Mouse (Mus musculus): ENCODE data around the gene Gimap9. TPM values are rescaled to one million over a fixed set of nuclear protein-coding genes. Genes with fewer than 3 reads are reported as not detected.

Gene Gimap9
- total RNA-seq (2018; cell fraction: chromatin; rRNA removed): under 1 TPM in 1 of 26 experiments, not detected in 25; 0.71 TPM
- total RNA-seq (2018; cell fraction: cytosol; rRNA removed): under 1 TPM in 10 of 26 experiments, not detected in 16; 0.10 to 0.36 (median 0.19) TPM
- total RNA-seq (2018; cell fraction: nucleus; rRNA removed): 1 to 10 TPM in 1 of 26 experiments, under 1 TPM in 3, not detected in 22; 0.36 to 1.2 (median 0.77) TPM
- 0.13 to 0.43 TPM in 2 of 3 replicates, not detected in the other for polyA plus RNA-seq (2018)

DNA sequence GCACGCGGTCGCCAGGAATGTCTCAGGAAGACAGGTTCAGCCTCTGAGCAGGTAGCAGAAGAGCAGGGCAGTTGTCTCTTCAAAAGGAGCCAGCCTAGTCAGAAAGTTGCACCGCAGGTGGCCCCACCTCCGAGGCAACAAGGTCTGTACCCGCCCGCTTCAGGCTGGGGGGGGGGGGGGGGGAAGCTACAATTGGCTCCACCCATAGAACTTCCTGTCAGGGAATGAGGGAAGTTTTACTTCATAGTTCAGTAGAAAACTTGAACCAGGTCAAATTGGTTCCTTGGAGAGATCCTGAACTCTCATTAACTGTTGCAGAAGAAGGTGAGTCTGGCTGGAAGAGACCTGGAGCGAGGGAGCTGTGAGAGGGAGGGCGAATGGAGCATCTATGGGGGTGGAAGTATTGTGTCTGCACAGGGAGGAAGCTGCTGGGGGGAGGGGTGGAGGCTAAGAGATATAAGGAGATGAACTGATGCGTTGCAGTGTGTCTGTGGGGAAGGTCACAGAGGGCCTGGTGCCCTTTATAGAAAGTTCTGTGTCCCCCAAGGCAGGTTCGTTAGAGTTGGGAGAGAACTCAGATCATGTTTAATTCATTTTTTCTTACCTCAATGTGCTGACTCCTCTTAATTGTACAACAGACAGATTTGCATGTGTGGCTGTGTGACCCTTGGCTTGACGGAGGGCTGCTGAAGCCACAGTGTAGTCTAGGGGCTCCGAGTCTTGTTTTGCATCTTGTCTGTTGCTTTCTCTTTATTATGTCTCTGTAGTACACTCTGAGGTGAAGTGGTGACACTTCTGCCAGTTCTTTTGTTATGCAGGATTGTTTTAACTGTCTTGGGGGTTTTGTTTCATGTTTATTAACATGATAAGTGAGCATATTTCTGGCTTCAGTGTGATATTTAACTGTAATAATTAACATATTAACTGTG, at the start of gene Gimap9:
Gimap9 (plus strand) TSS at position 199 of the 929 bp plus-strand sequence.
- WGBS (ENCODE audit: missing documents): 13% methylated on average over 13 of the region's 13 CpGs
- Histone ChIP-seq H3K27ac (no peak within 1 kb of the TSS), H3K36me3 (ENCODE audit: inconsistent target) (no peaks in the 10 kb centered on the region), H3K79me2 (ENCODE audit: inconsistent target) (no peaks in the 10 kb centered on the region), H3K4me3 (ENCODE audit: inconsistent target) (no peak within 1 kb of the TSS)

DNA sequence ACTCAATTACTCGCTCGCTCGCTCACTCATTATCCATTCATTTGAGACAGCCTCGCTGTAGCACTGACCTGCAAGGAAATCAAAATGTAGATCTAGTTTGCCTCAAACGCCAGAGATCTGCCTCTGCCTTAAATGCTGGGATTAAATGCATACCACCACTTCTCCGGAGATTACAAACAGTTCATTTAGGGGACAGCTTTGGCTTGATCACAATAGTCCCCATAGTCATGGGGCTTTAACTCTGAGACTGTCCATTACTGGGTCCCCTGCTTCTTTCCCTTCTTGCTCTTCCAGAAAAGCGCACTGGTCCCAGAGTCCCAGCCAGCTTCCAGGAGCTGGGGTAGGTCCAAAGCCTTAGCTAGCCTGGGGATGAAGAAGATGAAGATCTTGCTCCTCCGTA, 49.5 kb upstream of the Gimap9 start, which contains the start of gene AI854703:
AI854703 (plus strand) TSS at position 301 of the 400 bp plus-strand sequence.
- H3K27ac ChIP-seq: no peak within 1 kb of the TSS
- H3K79me2 ChIP-seq (ENCODE audit: inconsistent target): no peaks in the 10 kb centered on the region
- 91% methylated on average over 8 of the region's 8 CpGs for WGBS (ENCODE audit: missing documents)
- H3K4me3 ChIP-seq (ENCODE audit: inconsistent target): no peak within 1 kb of the TSS
- H3K36me3 ChIP-seq (ENCODE audit: inconsistent target): no peaks in the 10 kb centered on the region

DNA sequence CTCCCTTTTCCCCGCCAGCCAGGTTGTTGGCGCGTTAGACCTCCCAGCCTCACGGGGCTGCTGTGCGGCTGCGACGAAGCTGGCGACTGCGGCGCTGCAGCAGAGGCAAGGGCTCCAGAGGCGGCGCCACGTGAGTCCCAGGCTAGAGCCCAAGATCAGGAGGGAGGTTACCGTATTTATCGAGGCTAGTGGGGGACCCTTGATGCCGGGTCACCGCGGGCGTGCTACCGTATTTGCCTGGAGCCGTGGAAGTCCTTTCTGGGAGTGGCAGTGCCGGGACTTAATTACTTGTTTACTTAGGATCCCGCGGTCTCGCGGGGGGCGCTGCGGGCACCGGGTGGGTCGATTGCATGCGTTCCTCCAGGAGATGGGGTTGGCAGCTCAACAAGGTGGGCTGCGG, 48.9 kb upstream of the Gimap9 start:
- H3K79me2 ChIP-seq (ENCODE audit: inconsistent target): no peaks in the 10 kb centered on the region
- H3K27ac ChIP-seq: no peak overlapping the region
- H3K36me3 ChIP-seq (ENCODE audit: inconsistent target): no peaks in the 10 kb centered on the region
- WGBS (ENCODE audit: missing documents): under 1% methylated on average over 32 of the region's 32 CpGs
- no peak overlapping the region for H3K4me3 ChIP-seq (ENCODE audit: inconsistent target)

DNA sequence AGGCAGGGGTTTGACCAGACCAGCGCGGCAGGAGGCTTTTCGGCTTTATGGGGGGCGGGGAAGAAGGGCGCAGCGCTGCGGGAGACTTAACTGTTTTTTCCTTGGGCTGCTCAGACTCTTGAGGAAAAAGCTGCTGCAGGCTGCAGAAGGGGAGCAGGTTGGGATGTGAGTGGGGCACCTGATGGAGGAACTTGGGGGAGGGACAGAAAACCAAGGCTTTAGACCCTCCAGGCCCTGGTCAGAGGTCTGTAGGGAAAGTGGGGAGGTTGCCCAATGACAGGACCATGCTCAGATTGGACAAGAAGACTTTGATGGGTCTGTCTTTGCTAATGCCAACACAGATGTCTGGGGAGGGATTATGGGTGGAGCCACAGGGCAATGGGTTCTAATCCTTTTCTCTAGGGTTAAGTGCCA, 48.4 kb upstream of the Gimap9 start:
- Histone ChIP-seq H3K27ac (no peak overlapping the region), H3K4me3 (ENCODE audit: inconsistent target) (no peak overlapping the region), H3K36me3 (ENCODE audit: inconsistent target) (no peaks in the 10 kb centered on the region), H3K79me2 (ENCODE audit: inconsistent target) (no peaks in the 10 kb centered on the region)
- 14% methylated on average over 7 of the region's 7 CpGs for WGBS (ENCODE audit: missing documents)

DNA sequence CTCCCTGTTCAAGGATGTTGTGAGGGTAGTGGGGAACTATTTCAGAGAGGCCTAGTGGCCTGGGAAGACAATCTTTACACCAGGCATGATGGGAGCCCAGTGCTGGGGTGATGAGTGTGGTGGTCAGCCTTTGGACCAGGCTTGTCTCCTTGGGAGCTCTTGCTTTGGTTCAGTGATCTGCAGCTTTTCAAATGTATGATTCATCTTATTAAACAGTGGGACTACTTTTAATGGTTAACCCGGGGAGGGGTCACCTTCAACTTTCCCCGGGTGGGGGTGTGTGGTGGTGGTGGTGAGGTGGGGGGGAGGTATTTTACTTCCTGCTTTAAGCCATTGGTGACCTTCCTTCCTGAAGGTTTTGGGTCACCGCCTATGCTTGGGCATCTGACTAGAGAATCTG, 47.6 kb upstream of the Gimap9 start:
- H3K79me2 ChIP-seq (ENCODE audit: inconsistent target): no peaks in the 10 kb centered on the region
- no peak overlapping the region for H3K4me3 ChIP-seq (ENCODE audit: inconsistent target)
- WGBS (ENCODE audit: missing documents): 60% methylated on average over 3 of the region's 3 CpGs
- no peaks in the 10 kb centered on the region for H3K36me3 ChIP-seq (ENCODE audit: inconsistent target)
- no peak overlapping the region for H3K27ac ChIP-seq

DNA sequence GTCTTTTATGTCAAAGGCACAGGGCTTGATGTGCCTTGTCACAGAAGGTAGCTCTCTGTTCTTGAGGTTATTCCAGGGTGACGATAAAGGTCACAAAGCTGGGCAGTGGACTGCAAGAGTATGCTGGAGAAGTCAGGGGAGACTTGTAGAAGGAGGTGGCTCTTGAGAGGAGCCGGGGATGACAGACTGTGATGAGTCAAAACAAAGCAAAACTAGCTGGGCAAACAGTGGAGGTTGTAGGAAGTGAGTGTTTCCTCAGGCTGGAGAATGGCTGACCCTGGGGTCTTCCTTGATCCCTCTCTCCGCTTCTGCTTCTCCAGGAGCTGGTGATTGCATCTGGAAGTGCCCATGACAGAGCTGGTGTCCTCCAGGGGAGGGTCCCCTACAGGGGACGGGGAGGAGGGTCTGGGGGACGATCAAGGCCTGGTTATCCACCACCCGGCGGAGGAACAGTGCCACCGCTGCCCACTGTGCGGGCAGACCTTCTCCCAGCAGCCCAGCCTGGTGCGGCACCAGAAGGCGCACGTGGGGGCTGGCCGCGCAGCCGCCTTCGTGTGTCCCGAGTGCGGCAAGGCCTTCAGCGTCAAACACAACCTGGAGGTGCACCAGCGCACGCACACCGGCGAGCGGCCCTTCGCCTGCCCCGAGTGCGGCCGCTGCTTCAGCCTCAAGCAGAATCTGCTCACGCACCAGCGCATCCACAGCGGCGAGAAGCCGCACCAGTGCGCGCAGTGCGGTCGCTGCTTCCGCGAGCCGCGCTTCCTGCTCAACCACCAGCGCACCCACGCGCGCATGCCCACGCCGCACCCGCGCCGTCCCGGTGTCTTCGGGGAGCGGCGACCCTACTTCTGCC, 46.9 kb upstream of the Gimap9 start:
- Histone ChIP-seq H3K27ac (no peak overlapping the region), H3K79me2 (ENCODE audit: inconsistent target) (no peaks in the 10 kb centered on the region), H3K4me3 (ENCODE audit: inconsistent target) (no peak overlapping the region), H3K36me3 (ENCODE audit: inconsistent target) (no peaks in the 10 kb centered on the region)
- WGBS (ENCODE audit: missing documents): 8% methylated on average over 54 of the region's 54 CpGs

DNA sequence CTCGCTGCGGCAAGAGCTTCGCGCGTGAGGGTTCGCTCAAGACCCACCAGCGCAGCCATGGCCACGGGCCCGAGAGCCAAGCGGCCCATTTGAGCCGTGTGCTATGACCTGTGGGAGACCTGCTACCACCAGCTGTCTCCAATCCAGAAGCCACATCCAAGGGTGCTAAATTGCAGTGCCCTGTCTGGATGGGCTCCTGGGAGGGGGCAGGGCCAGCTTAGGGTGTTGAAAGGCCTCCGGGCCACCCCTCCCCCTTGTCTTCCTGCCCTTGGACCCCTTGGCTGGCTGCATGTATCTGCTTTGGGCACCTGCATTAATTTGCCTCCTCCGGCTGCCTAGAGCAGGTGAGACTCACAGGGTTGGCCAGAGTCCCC, 46.3 kb upstream of the Gimap9 start:
- H3K36me3 ChIP-seq (ENCODE audit: inconsistent target): no peaks in the 10 kb centered on the region
- no peaks in the 10 kb centered on the region for H3K79me2 ChIP-seq (ENCODE audit: inconsistent target)
- H3K27ac ChIP-seq: no peak overlapping the region
- 19% methylated on average over 13 of the region's 13 CpGs for WGBS (ENCODE audit: missing documents)
- no peak overlapping the region for H3K4me3 ChIP-seq (ENCODE audit: inconsistent target)

DNA sequence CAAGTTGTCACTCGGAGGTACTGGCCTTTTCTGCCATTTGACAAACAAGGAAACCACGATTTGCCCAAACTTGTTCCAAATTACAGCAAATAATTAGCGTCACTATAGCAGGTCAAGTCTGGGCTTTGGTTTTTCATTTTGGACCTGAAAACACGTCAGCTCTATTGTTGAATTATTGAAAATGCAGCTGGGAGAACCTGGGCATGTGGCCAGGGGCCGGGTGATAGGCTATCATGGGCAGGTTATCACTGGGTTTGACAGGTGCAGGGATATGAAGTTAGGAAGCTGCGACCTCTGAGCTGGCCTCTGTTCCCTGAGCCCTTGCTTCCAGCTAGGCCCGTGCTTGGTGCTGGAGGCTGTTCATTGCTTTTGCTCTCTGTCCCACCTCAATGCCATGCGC, 45.1 kb upstream of the Gimap9 start:
- no peak overlapping the region for H3K27ac ChIP-seq
- H3K79me2 ChIP-seq (ENCODE audit: inconsistent target): no peaks in the 10 kb centered on the region
- no peak overlapping the region for H3K4me3 ChIP-seq (ENCODE audit: inconsistent target)
- 93% methylated on average over 8 of the region's 8 CpGs for WGBS (ENCODE audit: missing documents)
- H3K36me3 ChIP-seq (ENCODE audit: inconsistent target): no peaks in the 10 kb centered on the region

DNA sequence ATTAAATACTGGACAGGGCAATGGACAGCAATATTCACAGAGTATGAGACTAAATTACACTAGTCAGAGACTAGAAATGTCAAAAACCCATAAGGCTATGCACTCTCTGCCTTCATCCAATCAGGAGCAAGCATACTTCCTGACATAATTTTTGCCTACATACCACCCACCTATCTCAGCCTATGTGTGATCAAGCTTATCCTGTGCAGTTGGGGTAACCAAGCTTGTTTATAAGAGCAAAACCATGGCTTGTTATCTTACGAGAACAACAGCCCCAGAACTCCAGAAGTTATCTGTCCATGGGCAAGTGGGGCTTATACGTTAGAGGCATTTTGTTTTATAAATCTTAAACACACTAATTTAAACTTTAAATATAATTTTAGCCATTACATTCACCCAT, 40.8 kb upstream of the Gimap9 start:
- WGBS (ENCODE audit: missing documents): 92% methylated on average over 2 of the region's 2 CpGs
- H3K4me3 ChIP-seq (ENCODE audit: inconsistent target): no peak overlapping the region

DNA sequence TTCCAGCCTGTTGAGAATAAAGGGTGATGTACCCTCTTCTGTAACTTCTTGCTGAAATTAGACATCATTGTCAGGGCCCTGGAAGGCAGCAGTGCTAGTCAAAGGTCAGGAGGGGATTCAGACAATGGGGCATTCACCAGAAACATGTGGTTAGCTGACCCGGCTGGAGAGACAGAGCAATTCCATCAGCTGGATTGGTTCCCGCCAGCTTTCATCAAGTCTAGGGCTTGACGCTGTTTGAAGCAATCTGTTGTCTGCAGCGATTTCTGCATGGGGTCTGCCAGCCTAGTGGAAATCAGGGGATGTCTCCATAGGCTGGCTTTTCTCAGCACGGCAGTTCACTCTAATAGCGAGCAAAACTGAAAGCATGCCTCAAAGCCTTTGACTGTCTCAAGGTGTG, 39.4 kb upstream of the Gimap9 start:
- 92% methylated on average over 6 of the region's 6 CpGs for WGBS (ENCODE audit: missing documents)
- H3K4me3 ChIP-seq (ENCODE audit: inconsistent target): no peak overlapping the region
- no peak overlapping the region for H3K27ac ChIP-seq
- no peaks in the 10 kb centered on the region for H3K36me3 ChIP-seq (ENCODE audit: inconsistent target)
- H3K79me2 ChIP-seq (ENCODE audit: inconsistent target): no peaks in the 10 kb centered on the region

More for the DNA sequence above, 40.8 kb upstream of the Gimap9 start:
- no peak overlapping the region for H3K27ac ChIP-seq
- no peaks in the 10 kb centered on the region for H3K79me2 ChIP-seq (ENCODE audit: inconsistent target)
- no peaks in the 10 kb centered on the region for H3K36me3 ChIP-seq (ENCODE audit: inconsistent target)

DNA sequence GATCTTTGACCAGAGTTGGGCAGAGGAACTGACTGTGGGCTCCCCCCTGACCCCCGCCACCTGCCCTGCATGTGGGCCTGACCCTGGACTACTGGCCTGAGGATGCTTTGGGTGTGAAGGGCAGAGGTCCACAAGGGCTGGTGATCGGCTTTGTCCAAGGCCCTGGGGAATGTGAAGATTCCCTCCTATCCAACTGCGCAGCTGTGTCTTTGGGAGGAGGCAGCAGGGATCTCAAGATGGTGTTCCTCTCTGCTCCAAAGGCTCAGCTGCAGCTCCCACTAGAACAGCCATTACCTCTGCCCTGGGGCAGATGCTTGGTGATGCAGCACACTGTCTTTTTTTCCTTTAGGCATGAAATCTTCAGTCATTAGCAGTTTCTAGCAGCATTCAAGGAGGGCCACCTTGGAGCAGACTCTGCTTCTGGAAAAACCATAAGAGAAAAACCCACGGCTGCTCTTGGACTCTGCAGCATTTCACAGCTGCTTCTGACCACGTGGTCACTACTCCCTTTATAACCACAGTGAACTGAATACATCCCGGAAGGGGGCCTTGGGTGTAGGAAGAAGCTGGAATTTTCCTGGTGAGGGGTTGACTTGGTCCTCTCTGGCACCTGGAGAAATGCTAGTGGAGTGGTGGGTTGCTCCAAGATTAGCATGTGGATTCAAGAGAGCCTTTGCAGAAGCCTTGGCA, 38.0 kb upstream of the Gimap9 start:
- Histone ChIP-seq H3K4me3 (ENCODE audit: inconsistent target) (no peak overlapping the region), H3K36me3 (ENCODE audit: inconsistent target) (no peaks in the 10 kb centered on the region), H3K79me2 (ENCODE audit: inconsistent target) (no peaks in the 10 kb centered on the region), H3K27ac (no peak overlapping the region)
- 75% methylated on average over 6 of the region's 6 CpGs for WGBS (ENCODE audit: missing documents)

DNA sequence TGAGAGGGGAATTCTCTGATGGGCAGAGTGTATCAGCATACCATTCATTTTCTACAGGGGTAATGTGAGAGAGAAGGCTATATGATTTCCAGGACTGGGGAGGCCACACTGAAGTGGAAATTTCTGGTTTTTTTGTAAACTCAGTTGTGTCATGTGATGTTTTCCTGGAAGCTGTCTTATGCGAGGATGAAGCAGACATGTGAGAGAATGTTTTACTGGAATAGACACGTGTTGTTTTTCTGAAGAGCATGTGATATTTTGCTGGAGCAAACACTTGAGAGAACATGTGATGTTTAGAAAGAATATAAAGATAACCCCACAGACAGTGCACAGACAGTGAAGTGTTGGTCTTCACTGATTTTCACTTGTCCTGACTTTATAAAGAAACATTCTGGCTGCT, 37.4 kb upstream of the Gimap9 start:
- Histone ChIP-seq H3K79me2 (ENCODE audit: inconsistent target) (no peaks in the 10 kb centered on the region), H3K4me3 (ENCODE audit: inconsistent target) (no peak overlapping the region), H3K27ac (no peak overlapping the region), H3K36me3 (ENCODE audit: inconsistent target) (no peaks in the 10 kb centered on the region)
- 89% methylated on average over 2 of the region's 2 CpGs for WGBS (ENCODE audit: missing documents)

DNA sequence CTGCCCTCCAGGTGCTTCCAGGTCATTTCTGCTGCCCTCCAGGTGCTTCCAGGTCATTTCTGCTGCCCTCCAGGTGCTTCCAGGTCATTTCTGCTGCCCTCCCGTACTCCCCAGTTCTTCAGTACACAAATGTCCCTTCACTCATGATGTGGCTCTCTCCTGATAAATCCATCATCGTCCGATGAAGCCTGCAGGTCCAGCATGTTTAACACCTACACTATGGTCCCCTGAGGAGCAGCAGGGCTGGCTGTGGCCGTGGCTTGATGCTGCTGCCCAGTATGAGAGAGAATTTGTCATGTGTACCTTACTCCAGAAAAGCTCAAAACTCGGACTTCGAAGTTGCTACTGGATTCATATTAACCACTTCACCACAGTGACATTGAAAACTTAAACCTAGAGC, 34.5 kb upstream of the Gimap9 start:
- H3K79me2 ChIP-seq (ENCODE audit: inconsistent target): no peaks in the 10 kb centered on the region

DNA sequence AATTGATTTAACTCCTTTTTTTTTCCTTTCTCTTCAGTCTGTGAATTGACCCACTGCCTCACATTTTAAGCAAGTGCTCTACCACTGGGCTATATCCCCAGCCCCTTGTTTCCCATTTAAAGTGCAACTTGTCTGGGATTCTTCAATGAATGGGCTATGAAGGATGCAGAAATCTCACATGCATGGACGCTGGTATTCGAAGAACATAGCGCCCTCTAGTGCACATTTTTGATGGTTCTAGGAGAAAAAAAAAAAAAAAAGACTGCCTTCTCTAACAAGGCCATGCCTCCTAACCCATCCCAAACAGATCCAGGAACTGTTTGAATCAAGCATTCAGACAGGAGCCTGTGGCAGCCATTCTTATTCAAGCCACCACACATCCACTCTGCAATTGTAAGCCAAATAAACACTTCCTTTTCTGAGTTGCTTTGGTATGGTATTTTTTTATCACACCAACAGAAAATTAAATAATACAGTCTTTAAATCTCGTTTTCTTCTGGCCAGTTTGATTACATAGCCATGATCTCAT, 33.1 kb upstream of the Gimap9 start:
- Histone ChIP-seq H3K27ac (no peak overlapping the region), H3K79me2 (ENCODE audit: inconsistent target) (no peaks in the 10 kb centered on the region), H3K36me3 (ENCODE audit: inconsistent target) (no peaks in the 10 kb centered on the region), H3K4me3 (ENCODE audit: inconsistent target) (no peak overlapping the region)
- 11% methylated on average over 4 of the region's 4 CpGs for WGBS (ENCODE audit: missing documents)

More for the DNA sequence above, 34.5 kb upstream of the Gimap9 start:
- H3K4me3 ChIP-seq (ENCODE audit: inconsistent target): no peak overlapping the region
- 84% methylated on average over 6 of the region's 6 CpGs for WGBS (ENCODE audit: missing documents)
- H3K27ac ChIP-seq: no peak overlapping the region
- H3K36me3 ChIP-seq (ENCODE audit: inconsistent target): no peaks in the 10 kb centered on the region
